Mouse (Mus musculus): ENCODE measurements at regions not wholly inside any gene's neighbourhood (a gene's known extent, or its start where the extent isn't known, plus 50 kb on each side); places are given as distances from the start of the nearest gene placed in this dataset.

DNA sequence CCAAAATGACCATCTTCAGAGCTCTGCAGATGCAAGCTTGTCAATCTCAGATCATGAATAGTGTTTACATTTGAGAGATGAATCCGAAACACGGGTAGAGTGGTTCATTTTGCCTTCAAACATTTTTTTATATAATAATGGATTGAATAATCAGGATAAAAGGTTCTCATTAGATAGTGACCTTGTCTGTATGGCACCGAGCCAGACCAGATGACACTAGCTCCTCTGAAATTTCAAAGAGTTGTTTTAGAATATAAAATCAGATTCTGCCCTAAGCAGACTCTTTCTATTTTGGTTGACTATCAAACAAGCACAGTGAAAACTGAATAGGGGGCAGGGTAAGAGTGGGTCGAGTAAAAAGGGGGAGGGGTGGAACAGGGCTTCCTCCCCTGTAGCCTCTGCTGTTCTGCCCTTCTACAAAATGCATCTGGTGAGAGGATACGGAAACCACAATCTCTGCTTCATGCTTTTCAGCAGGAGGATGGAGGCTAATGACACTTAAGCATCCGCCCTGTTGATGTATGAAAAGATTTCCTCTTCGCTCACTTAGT is 159.9 kb upstream of the Prkd1 start:
- TF ChIP-seq CTCF (IDR thresholded peaks at IDR 0.05; ENCODE audit: extremely low read depth, insufficient read depth, insufficient read length, insufficient replicate concordance) (no peak), POLR2A (IDR thresholded peaks at IDR 0.05; ENCODE audit: low read depth, low read length) (no peak)

Measured in spleen, adult 2 months (tissue).